Mouse (Mus musculus) embryonic facial prominence, embryonic 14.5 days (tissue): ENCODE data around the gene Jph3. TPM values are rescaled to one million over a fixed set of nuclear protein-coding genes. Genes with fewer than 3 reads are reported as not detected.
A peak's percentile ranks its signal among the peaks of the same experiment; 100 is the strongest.

Experiments used
- ATAC-seq: fragments of 200-750 bp; cut with Nextera tagmentation; 2 replicates; pipeline ENCODE4 v1.8.0; 2017; ENCODE audit warnings: low read depth, moderate number of reproducible peaks, moderate TSS enrichment
- DNase-seq: peaks from one replicate; pipeline ENCODE4 v3.0.0-alpha.2; 2015; ENCODE audit warnings: low spot score
- H3K27ac ChIP-seq: fragments of 300-500 bp; sonication (generic); replicated peaks from 2 replicates; pipeline ENCODE4 v1.5.1; 2014; ENCODE audit warnings: low read depth, mild to moderate bottlenecking, low read length, moderate library complexity
- H3K27me3 ChIP-seq: fragments of 300-500 bp; sonication (generic); replicated peaks from 2 replicates; pipeline ENCODE4 v1.6.1; 2014; ENCODE audit warnings: low read length; ENCODE audit not compliant: control insufficient read depth, insufficient read depth
- H3K36me3 ChIP-seq: fragments of 300-500 bp; sonication (generic); 2 replicates; pipeline ENCODE4 v1.6.1; 2014; ENCODE audit warnings: low read length, mixed read lengths; ENCODE audit not compliant: control insufficient read depth, insufficient read depth
- H3K4me1 ChIP-seq: fragments of 300-500 bp; sonication (generic); 2 replicates; pipeline ENCODE4 v1.6.1; 2014; ENCODE audit warnings: antibody characterized with exemption, low read length; ENCODE audit not compliant: control insufficient read depth, insufficient read depth
- H3K4me2 ChIP-seq: fragments of 300-500 bp; sonication (generic); 2 replicates; pipeline ENCODE4 v1.6.1; 2014; ENCODE audit warnings: low read depth, mild to moderate bottlenecking, low read length, moderate library complexity, mixed read lengths
- H3K4me3 ChIP-seq: fragments of 300-500 bp; sonication (generic); 2 replicates; pipeline ENCODE4 v1.5.1; 2014; ENCODE audit warnings: low read depth, mild to moderate bottlenecking, low read length
- H3K9ac ChIP-seq: fragments of 300-500 bp; sonication (generic); 2 replicates; pipeline ENCODE4 v1.6.1; 2014; ENCODE audit warnings: low read depth, mild to moderate bottlenecking, low read length, moderate library complexity, mixed read lengths
- H3K9me3 ChIP-seq: fragments of 300-500 bp; sonication (generic); 2 replicates; pipeline ENCODE4 v1.6.1; 2016; ENCODE audit warnings: low read length; ENCODE audit not compliant: control insufficient read depth
- WGBS: fragments of 180-500 bp; shearing (Covaris S2); extraction: QIAGEN DNeasy Blood & Tissue Kit; methylation state at CpG from one replicate; pipeline ENCODE4 v1.1.7; 2014; 5-methylcytosine and 5-hydroxymethylcytosine counted together
- polyA plus RNA-seq: library from polyadenylated mRNA; unstranded; fragments of >200 nt; fragmentation: Nextera tagmentation; extraction: Ambion mirVana; gene quantifications from 2 replicates; pipeline ENCODE4 v1.2.1, GENCODE M21; 2014

Jph3 gene
- polyA plus RNA-seq, 1 experiment from 2014 or later = 4.0 TPM

DNA sequence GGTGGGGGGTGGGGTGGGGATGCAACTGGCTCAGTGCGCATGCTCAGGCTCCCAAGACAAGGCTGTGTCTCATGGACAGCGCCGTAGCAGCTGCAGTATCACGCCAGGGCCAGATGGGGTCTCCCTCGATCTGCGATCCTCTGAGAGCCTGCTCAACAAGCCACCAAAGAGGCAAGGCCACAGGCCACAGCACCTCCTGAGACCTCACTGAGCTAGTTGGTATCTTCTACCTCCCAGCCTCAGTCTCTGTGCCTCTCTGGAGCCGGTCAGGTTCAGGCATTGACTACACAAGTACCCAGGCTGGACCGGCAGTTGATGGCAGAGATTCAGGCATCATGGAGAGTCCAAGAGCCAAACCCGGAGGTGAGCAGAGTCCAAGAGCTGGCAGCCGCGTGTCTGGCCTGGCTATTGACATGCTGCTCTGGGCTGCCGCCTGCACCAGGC is 11.4 kb upstream of the Jph3 start:
- H3K4me3 ChIP-seq = no peak overlapping the region
- no peaks in the 10 kb centered on the region for H3K36me3 ChIP-seq
- no peaks in the 10 kb centered on the region; the same call in 1 of the 2 replicates for H3K27me3 ChIP-seq
- peak overlapping the region; percentile 26; the same call in 1 of the 2 replicates for H3K9ac ChIP-seq
- no peaks in the 10 kb centered on the region for H3K4me1 ChIP-seq
- H3K9me3 ChIP-seq = no peaks in the 10 kb centered on the region
- peak overlapping the region; percentile 18 for H3K4me2 ChIP-seq
- 26% methylated on average over 12 of the region's 12 CpGs for WGBS
- ATAC-seq (peak; percentile 91), DNase-seq (peak; percentile 94)
- no peak overlapping the region for H3K27ac ChIP-seq

DNA sequence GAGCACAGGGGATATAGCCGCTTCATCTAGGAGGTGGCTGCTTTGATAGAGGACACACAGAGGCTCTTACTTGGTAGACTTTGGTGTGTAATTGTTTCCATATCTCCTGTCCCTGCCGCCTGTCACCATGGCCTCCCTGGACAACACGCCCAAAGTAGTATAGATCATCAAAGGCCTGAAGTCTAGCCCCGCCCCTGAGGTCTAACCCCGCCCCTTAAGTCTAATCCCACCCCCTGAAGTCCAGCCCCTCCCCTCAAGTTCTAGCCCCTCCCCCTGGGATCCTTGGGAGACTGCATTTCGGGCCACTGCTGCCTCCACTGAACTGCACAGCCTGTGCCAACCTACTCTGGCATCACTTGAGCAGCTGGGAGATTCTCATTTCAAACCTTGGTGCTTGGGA is 10.5 kb upstream of the Jph3 start:
- no peaks in the 10 kb centered on the region for H3K9me3 ChIP-seq
- H3K36me3 ChIP-seq = no peaks in the 10 kb centered on the region
- no peak overlapping the region for H3K4me2 ChIP-seq
- H3K9ac ChIP-seq = no peak overlapping the region
- 56% methylated on average over 6 of the region's 6 CpGs for WGBS
- no peaks in the 10 kb centered on the region; the same call in 1 of the 2 replicates for H3K27me3 ChIP-seq
- ATAC-seq (no peak), DNase-seq (no peak)
- no peak overlapping the region for H3K27ac ChIP-seq
- H3K4me3 ChIP-seq = no peak overlapping the region
- no peaks in the 10 kb centered on the region for H3K4me1 ChIP-seq

GRCm38 (mm10) chr8:121721072-121721471 is 8.4 kb upstream of the Jph3 start:
- Histone ChIP-seq H3K9me3 (no peaks in the 10 kb centered on the region), H3K27ac (no peak overlapping the region), H3K36me3 (no peaks in the 10 kb centered on the region), H3K4me3 (no peak overlapping the region), H3K4me2 (no peak overlapping the region), H3K27me3 (no peaks in the 10 kb centered on the region), H3K4me1 (no peaks in the 10 kb centered on the region), H3K9ac (no peak overlapping the region)
- DNase-seq = no peak
- WGBS = 61% methylated on average over 6 of the region's 6 CpGs
- ATAC-seq = no peak

DNA sequence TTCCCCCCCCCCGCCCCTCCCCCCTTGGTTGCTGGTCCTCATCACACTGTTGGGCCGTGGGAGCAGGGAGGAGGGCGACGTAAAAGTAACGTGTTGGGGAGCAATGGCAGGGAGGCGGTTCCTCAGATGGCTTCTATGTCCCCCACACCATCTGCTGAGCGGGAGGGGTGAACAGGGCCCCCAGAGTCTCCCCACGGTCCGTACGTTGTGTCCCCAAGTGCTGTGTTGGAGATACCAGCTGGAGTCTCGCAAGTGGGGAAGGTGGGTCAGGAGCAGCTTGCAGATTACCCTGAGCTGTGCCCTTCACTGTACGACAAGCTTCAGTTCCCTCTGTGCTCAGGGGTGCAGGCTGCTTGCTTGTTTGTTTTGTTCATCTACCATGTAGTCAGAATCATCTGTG is 5.6 kb upstream of the Jph3 start:
- H3K9ac ChIP-seq = no peak overlapping the region
- H3K36me3 ChIP-seq = no peaks in the 10 kb centered on the region
- H3K9me3 ChIP-seq = no peaks in the 10 kb centered on the region
- WGBS = 69% methylated on average over 12 of the region's 12 CpGs
- DNase-seq = no peak
- H3K4me2 ChIP-seq = no peak overlapping the region
- ATAC-seq = no peak
- H3K27ac ChIP-seq = no peak overlapping the region
- H3K4me3 ChIP-seq = no peak overlapping the region
- no peaks in the 10 kb centered on the region for H3K4me1 ChIP-seq
- peaks cover 18% of the 10 kb centered on the region for H3K27me3 ChIP-seq

DNA sequence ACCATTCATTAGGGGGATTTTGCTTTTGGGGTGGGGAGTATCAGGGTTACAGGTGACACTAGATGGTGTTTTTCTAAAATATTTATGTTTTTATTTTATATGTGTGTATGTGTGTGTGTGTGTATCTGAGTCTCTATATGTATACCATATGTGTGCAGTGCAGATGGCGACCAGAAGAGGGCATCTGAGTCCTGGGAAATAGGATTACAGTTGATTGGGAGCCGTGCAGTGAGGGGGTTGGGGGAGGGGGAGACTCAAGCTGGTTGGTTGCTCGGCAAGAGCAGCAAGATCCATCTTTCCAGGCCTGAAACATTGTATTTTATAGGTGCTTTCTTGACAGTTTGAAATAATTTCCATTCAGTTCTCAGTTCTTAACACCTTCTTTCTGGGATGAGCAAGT is 2.3 kb upstream of the Jph3 start:
- Histone ChIP-seq H3K9ac (no peak overlapping the region), H3K27ac (no peak overlapping the region), H3K4me2 (no peak overlapping the region), H3K36me3 (no peaks in the 10 kb centered on the region), H3K4me3 (no peak overlapping the region), H3K9me3 (no peaks in the 10 kb centered on the region), H3K4me1 (no peaks in the 10 kb centered on the region), H3K27me3 (peaks cover 49% of the 10 kb centered on the region)
- DNase-seq (no peak), ATAC-seq (no peak)
- 59% methylated on average over 3 of the region's 3 CpGs for WGBS

DNA sequence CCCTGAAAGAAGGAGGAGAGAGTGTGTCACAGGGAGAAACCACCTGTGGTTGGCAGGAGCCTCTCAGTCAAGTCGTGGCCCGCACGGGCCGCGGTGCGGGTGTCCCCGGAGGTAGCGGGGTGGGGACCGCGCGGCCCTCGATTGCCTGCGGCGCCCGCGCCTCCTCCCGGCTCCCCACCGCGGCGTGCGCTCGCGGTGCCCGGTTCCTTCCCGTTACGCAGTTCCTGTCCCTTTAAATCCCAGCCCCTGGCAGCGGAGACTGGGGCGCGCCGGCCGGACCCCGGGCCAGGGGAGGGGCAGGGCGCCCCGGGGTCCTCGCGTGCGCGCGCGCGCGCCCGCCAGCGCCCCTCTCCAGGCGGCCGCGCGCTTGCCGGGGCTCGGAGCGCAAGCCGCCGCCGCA is 331 bp downstream of the Jph3 start:
- H3K9ac ChIP-seq = no peak overlapping the region
- WGBS = 0% methylated on average over 2 of the region's 54 CpGs

GRCm38 (mm10) chr8:121730170-121730569 is 747 bp downstream of the Jph3 start:
- WGBS = under 1% methylated on average over 19 of the region's 60 CpGs
- ATAC-seq (peak; percentile 24; the same call in 1 of the 2 replicates), DNase-seq (peak; percentile 15)
- H3K9ac ChIP-seq = peak overlapping the region; percentile 19; the same call in 1 of the 2 replicates
- peak overlapping the region; percentile 48 for H3K4me3 ChIP-seq
- H3K36me3 ChIP-seq = no peaks in the 10 kb centered on the region
- H3K27ac ChIP-seq = no peak overlapping the region
- H3K4me1 ChIP-seq = no peaks in the 10 kb centered on the region
- peak overlapping the region; percentile 85 for H3K4me2 ChIP-seq
- no peaks in the 10 kb centered on the region for H3K9me3 ChIP-seq
- peaks cover 66% of the 10 kb centered on the region for H3K27me3 ChIP-seq

More for the DNA sequence above, 331 bp downstream of the Jph3 start:
- no peak for DNase-seq
- peaks cover 66% of the 10 kb centered on the region for H3K27me3 ChIP-seq
- H3K27ac ChIP-seq = no peak overlapping the region
- H3K4me2 ChIP-seq = peak overlapping the region; percentile 85
- H3K9me3 ChIP-seq = no peaks in the 10 kb centered on the region
- no peaks in the 10 kb centered on the region for H3K4me1 ChIP-seq
- peak overlapping the region; percentile 48 for H3K4me3 ChIP-seq
- H3K36me3 ChIP-seq = no peaks in the 10 kb centered on the region
- ATAC-seq = no peak; the same call in 1 of the 2 replicates

GRCm38 (mm10) chr8:121730646-121731045 is 1.2 kb downstream of the Jph3 start:
- ATAC-seq = no peak
- no peaks in the 10 kb centered on the region for H3K4me1 ChIP-seq
- peak overlapping the region; percentile 48 for H3K4me3 ChIP-seq
- H3K27me3 ChIP-seq = peaks cover 66% of the 10 kb centered on the region
- H3K27ac ChIP-seq = no peak overlapping the region
- H3K9me3 ChIP-seq = no peaks in the 10 kb centered on the region
- H3K36me3 ChIP-seq = no peaks in the 10 kb centered on the region
- no peak overlapping the region for H3K9ac ChIP-seq
- peak overlapping the region; percentile 85 for H3K4me2 ChIP-seq
- no peak for DNase-seq
- WGBS = under 1% methylated on average over 28 of the region's 37 CpGs

DNA sequence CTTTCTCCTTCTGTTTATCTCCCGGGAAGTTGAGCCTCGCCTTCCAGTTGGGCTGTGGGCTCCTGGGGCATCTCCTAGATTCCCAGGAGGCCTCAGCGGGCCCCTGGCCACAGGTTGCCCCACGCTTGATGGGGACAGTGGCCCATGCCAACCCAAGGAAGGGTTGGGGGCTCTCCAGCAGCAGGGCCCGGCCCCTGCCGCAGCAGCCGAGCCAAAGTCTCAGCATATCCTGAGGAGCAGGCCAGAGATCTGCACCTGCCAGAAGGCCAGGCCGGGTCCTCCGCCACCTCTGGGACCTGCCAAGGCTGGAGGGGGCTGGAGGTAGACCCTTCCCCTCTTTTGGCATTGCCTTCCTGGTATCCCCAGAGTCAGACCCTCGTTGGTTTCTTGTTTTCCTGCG is 1.6 kb downstream of the Jph3 start:
- H3K4me2 ChIP-seq = peak overlapping the region; percentile 85
- H3K27me3 ChIP-seq = peaks cover 66% of the 10 kb centered on the region
- peak overlapping the region; percentile 48 for H3K4me3 ChIP-seq
- H3K9me3 ChIP-seq = no peaks in the 10 kb centered on the region
- H3K9ac ChIP-seq = no peak overlapping the region
- WGBS = 4% methylated on average over 10 of the region's 11 CpGs
- ATAC-seq = no peak
- no peaks in the 10 kb centered on the region for H3K36me3 ChIP-seq
- no peak for DNase-seq
- no peak overlapping the region for H3K27ac ChIP-seq
- H3K4me1 ChIP-seq = no peaks in the 10 kb centered on the region
